Mouse (Mus musculus) regulatory T cell (primary cell): ENCODE data around the gene Gm49384.

Experiments used
- in situ Hi-C: fragments of 300-600 bp; cut with MboI, MseI; formaldehyde crosslinking; loops from one replicate; pipeline ENCODE4 v1.15.1; 2025; ENCODE audit warnings: high pct_unique_total_duplicates

The Gm49384 gene

DNA sequence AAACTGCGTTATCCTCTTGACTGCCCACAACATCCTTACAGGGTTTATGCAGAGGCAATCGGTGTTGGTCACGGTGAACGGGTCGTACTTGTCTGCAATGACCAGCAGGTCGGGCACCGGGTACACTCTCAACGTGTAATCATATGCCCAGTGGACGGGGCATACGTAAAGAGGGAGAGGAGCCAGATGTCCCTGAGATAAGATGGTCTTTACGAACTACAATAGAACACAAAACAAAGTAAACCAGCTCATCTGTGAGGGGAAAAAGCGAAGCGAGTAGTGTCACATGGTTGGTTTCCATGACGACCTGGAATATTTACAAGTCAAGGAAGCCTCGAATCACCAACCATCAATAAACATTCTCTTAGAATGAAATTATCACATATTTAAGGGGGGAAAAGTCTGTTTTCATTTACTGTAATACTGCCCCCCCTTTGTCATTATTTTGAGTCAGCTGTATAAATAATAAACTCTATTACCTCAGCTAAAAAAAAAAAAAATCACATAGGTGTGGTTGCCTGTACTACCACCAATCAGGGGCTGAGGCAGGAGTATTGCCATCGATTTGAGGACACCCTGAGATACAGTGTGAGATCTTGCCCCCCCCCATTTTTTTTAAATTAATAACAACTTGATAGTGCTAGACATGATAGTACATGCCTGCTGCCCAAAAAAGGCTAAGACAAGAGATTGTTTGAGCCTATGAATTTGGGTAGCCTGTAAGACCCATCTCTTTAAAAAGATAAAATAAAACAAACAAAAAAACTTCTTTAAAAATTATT lies at the start of gene Gm49384:
Gene Gm49384 (minus strand): TSS at position 216 of the 782 bp plus-strand sequence.
- in situ Hi-C loops, result no loop called here

DNA sequence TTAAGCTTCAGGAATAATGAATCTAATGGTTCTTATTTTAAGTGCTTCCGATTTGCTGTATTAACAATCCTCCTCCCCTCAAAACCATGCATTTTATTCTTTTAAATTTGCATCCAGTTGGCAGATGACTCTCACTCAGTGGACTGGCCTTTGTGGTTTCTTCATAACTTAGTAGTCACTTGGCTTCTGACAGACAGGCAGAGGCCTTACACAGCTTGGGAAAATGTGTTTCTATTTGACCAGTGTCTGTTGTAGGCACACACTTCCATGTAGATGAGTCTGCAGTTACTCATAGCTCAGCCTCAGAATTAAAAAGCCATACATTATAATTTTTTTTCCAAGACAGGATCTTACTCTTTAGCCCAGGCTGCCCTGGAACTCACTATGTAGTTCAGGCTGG lies 49.7 kb upstream of the Gm49384 start:
- in situ Hi-C loops, result loop anchor here (5.0 kb wide), 1 partner anchor 33 kb away; no protein-coding TSS in a partner anchor

DNA sequence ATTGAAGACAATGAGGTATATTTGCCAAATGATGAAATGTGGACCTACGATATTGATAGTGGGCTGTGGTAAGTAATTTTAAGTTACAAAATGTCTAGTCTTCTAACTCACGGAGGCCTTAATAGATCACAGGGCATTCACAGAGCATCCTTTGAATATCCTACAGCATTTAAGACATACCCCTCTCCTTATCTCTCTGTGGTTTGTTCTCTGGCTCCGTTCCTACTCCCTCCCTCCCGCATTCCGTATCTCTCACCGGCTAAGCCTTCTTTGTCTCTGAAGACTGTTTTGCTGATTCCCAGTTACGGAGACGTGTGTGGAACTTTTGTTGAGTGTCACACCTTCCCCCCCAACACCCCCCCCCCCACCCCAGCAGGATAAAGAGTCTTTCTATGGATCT lies 46.7 kb upstream of the Gm49384 start:
- in situ Hi-C loops, result loop anchor here (5.0 kb wide), 1 partner anchor 37 kb away; no protein-coding TSS in a partner anchor

DNA sequence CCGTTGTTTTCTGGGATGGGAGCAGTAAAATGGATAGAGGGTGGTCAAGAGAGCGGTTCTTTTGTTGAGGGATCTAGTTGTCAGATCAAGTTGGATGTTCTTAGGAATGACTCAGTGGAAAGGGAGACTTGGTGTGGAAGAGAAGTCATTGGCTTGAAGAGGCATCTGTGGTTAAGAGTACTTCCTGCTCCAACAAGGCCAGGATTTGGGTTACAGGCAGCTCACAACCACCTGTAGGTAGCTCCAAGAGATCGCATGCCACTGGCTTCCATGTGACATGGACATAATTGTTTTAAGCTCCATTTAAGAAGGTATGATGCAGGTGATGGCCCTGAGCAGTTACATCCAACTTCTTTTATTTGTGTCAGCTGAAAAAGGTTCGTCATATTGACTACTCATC lies 45.7 kb upstream of the Gm49384 start:
- in situ Hi-C loops, result loop anchor here (5.0 kb wide), 1 partner anchor 38 kb away; no protein-coding TSS in a partner anchor

DNA sequence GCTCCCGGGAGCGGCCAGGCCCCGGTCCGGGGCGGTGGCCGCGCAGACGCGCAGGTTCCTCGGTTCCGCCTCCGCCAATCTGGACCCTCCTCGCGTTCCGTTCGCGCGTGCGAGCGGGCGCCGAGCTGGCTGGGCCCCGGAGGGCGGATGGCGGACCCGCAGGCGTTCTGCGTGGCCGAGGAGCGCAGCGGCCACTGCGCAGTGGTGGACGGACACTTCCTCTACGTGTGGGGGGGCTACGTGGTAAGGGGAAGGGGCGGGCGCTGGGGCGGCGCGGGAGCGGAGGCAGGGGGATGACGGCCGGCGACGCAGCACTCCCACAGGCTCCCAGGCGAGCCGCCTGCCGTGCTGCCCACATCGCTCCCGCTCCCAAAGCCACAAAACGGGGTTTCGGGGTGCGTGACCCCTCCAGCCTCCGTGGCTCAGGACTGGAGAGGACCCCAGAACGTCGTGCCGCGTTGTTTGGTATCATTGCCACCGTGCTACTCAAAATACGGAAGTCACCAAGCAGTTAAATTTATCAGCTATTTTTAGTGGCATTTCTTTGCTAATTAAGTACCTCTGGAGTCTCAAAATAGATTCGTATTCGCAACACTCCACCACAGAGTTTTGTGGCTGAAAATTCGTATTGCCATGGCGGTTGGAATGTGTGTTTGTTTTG lies 37.8 kb upstream of the Gm49384 start:
- in situ Hi-C loops, result no loop called here

DNA sequence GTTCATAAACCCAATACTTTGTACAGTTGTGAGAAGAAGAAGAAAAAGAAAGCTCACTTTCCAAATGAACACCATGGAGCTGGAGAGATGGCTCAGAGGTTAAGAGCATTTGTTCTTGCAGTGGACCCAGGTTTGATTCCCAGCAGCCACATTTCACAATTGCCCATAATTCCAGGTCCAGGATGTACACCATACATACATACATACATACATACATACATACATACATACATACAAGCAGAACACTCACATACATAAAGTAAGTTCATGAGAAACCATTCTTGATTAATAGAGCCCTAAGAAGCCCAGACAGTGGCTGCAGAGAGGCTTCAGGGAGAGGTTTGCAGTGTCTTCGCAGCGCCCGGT lies 37.3 kb upstream of the Gm49384 start:
- in situ Hi-C loops, result no loop called here

DNA sequence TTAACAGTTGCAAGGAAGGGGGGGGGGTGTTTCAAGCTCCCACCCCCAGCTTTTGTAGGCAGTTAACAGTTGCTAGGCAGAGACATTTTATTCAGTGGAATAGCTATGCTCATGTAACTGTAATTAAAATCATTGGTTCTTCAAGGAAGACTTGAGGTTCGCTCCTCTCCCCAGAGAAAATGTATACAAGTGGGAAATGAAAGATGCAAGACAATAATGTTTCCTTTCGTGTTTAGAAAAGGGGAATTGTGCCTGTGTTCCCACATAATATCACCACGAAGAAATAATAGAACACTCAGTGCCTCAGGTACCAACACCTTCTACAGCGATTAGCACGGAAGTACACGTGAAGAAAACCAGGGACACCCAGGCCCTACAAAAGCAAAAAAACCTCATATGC lies 36.8 kb upstream of the Gm49384 start, which contains the start of gene Klhdc1:
Gene Klhdc1 (plus strand): TSS at position 301 of the 400 bp plus-strand sequence.
- in situ Hi-C loops, result no loop called here

DNA sequence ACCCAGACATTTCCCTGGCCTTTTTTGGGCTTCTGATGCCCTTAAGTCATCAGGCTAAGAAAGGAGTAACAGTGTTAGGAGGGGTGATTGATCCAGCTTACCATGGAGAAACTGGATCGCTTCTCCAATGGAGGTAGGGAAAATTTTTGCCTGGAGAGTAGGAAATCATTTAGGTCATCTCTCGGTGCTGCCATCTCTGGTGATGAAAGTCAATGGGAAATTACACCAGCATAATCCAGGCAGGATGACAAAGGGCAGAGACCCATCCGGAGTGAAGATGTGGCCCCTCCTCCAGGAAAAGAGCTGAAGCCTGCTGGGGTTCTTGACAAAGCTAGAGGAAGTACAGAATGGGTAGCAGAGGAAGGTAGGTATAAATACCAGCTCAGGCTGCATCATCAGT lies 34.2 kb upstream of the Gm49384 start:
- in situ Hi-C loops, result loop anchor here (10.0 kb wide), 1 partner anchor 47 kb away; no protein-coding TSS in a partner anchor

DNA sequence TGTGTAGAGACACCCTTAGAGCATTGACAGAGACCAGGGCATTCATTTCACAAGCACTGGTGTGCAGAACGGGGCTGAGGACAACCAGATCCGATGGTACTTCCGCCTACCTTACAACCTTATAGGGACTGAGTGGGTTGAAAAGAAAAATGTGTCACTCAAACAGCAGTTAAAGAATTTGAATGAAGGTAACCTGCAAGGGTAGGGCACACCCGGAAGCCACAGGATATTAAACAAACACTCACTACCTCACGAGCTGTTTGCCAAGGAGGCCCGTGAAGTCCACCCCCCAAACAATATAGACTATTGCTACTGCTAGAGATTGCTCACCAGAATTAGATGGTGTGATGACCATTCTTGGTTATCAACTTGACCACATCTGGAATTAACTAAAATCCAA lies 31.7 kb upstream of the Gm49384 start:
- in situ Hi-C loops, result loop anchor here (10.0 kb wide), 1 partner anchor 49 kb away; no protein-coding TSS in a partner anchor

DNA sequence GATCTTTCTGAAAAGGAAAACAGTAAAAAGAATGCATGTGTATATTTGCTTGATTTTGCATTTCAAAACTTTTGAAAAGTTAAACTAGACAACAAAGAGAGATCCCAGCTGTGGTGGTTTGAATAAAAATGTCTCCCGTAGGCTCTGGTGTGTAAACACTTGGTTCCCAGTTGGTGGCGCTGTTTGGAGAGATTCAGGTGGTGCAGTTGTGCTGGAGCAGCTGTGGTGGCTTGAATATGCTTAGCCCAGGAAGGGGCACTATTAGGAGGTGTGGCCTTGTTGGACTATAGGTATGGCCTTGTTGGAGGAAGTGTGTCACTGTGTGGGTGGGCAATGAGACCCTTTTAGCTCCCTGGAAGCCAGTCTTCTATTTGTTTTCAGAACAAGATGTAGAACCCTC lies 25.2 kb upstream of the Gm49384 start:
- in situ Hi-C loops, result no loop called here

DNA sequence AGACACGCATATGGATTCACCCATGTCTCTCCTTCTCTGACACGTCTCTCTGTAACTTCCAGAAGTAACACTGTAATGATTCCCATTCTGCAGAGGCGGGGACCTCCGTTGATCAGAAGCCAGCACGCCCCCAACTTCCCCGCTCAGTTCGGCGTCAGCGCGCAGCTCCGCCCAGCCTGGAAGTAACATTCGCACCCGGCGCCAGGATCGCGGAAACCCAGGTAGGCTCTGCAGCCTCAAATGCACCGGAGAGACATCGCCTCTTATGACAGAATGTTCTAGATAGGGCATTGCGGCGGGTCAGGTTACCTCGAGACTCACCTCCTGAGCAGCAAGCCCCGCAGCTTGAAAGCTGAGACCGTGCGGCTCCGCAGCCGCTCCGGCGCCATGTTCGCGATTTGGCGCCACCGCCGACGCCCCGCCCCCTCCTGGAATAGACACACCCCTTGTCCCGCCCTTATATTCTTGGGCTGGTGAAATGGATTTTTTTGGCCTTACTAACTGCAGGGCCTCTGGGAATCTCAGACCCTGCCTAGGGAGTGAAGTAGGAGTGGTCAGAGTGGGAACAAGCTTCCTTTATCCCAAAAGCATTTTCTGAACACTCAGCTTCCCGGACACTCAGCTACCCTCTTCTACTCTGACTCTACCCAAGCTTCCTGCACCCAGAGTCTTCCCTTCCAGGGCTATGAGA lies 23.9 kb upstream of the Gm49384 start, which contains the start of gene Pole2:
Gene Pole2 (minus strand): TSS at position 420 of the 691 bp plus-strand sequence.
- in situ Hi-C loops, result no loop called here

DNA sequence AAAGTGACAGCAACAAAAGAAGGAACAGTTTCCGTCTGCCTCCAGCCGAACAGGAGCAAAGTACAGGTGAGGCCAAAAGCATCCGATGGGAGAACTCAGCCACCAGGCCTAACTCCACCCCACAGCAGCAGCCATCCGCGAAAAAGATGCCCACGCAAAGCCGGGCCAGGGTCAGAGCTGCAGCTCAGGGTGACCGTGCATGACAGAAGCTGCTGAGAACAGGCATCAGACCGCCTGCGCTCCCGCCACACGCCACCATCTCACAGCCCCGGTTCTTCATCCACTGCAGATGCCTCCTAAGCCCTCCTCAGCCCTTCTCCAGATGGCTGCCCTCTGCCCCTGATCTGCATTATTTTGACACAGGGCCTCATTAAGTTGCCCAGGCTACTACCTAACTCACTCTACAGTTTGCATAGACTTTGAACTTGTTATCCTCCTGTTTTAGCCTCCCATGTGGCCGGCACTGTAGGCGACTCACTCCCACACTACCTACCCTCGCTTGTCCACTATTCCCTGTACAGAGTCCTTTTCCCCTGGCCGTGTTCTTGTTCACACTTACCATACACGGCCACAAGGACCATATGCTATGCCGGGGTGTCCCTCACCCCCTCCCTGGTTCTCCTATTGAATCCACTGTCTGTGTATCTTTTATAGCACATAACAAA lies 16.7 kb upstream of the Gm49384 start:
- in situ Hi-C loops, result no loop called here

DNA sequence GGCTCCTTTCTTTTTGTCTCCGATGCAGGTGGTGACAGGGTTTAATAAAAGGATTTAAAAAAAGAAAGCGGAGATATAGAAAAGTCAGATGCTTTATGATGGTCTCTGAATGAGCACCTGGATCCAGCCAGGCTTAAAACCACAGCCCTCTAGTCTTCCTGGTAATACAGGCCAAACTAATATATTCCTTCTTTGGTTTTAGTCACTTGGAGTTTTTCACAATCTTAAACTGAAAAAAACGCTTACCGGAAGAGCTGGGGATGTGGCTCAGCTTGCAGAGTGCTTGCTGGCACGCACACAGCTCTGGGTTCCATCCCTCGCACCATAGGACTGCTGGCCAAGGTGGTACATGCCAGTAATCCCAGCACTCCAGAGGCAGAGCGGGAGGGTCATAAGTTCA lies 12.5 kb upstream of the Gm49384 start:
- in situ Hi-C loops, result loop anchor here (10.0 kb wide), 1 partner anchor 88 kb away; no protein-coding TSS in a partner anchor

DNA sequence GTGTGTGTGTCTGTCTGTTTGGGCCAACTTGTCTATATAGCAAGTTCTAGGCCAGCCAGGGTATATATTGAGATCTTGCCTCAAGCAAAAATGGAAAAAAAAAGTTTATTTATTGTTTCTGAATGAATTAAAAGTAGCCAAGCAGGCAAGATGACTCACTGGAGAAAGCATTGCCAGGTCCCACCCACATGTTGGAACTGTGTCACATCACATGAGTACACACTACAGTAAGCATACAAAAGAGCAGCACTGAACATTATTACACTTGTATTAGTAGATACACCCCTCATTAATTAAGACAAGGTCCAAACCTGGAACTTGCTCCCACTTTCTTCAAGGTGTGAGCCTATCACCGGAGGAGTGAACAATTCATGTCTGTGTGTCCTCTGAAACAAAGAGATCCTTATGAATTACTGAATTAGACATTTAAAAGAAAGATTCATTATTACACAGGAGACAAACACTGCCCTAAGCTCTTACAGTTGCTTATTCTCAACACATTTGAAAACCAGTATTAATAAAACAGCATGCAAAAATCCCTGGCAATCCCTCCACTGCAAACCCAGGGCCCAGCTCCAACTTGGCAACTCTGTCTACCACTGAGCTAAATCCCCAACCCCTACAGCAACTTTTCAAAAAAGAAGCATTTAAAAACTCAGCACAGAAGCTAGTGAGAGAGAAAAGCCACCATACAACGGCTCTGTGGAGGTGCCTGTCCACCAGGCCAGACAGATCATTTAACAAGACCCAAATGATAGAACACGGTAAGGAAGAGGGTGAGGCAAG lies 11.1 kb upstream of the Gm49384 start:
- in situ Hi-C loops, result loop anchor here (10.0 kb wide), 1 partner anchor 90 kb away; no protein-coding TSS in a partner anchor

DNA sequence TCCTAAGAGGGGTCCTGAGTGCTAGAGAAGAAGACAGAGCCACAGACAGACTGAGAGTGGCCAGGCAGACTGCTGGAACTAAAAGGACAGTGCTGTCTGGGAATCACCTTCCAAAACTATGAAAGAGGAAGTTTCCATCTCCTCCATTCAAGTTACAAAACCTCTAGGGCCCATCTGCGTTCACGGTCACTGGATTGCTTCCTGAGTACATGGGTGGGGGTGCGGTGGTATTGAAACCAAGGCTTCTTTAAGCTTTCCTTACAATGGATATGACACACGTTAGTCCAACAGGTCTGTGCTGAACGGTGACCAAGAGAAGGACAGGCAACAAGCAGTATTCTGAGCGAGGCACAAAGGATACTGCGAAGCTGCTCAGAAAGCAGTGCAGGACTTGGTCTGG lies 10.3 kb upstream of the Gm49384 start:
- in situ Hi-C loops, result loop anchor here (10.0 kb wide), 1 partner anchor 90 kb away; no protein-coding TSS in a partner anchor

DNA sequence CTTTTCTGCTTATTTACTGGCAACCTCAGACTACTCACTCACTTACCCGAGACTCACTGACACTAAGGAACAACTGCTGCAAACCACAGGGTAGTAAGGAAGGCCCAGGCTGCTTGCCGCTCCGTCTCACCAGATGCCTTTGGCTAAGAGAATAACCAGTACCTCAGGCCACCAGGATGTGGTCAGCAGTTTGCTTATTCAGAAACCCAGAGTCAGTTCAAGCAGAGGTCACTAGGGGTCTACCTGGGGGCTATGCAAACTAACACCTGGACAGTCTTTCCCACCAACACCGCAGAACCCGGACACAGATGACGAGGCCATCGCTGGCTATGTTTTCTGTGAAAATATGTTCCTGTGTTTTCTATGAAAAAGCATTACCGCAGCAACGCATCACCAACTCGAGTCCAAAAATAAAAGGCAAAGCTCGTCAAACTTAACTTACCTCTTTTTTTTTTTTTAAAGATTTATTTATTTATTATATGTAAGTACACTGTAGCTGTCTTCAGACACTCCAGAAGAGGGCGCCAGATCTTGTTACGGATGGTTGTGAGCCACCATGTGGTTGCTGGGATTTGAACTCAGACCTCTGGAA lies 9.2 kb upstream of the Gm49384 start:
- in situ Hi-C loops, result loop anchor here (10.0 kb wide), 1 partner anchor 92 kb away; no protein-coding TSS in a partner anchor

DNA sequence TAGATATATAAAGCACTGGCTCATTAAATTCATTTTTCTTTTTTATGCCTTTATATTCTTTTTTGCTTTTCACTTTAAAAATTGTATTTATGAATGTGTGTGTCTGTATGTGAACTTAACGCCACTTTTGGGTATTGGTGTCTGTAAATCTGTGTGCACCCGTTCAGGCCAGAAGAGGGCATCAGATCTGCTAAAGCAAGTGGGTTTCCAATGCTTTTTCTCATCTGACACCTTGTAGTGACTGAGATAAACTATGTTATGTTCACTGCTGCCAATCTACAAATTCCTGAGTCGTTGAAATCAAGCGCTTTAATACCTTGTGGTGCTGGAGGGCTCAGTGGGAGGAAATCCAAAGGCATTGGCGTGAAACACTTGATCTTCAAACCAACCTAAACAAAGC lies 7.0 kb upstream of the Gm49384 start:
- in situ Hi-C loops, result loop anchor here (10.0 kb wide), 1 partner anchor 94 kb away; no protein-coding TSS in a partner anchor

DNA sequence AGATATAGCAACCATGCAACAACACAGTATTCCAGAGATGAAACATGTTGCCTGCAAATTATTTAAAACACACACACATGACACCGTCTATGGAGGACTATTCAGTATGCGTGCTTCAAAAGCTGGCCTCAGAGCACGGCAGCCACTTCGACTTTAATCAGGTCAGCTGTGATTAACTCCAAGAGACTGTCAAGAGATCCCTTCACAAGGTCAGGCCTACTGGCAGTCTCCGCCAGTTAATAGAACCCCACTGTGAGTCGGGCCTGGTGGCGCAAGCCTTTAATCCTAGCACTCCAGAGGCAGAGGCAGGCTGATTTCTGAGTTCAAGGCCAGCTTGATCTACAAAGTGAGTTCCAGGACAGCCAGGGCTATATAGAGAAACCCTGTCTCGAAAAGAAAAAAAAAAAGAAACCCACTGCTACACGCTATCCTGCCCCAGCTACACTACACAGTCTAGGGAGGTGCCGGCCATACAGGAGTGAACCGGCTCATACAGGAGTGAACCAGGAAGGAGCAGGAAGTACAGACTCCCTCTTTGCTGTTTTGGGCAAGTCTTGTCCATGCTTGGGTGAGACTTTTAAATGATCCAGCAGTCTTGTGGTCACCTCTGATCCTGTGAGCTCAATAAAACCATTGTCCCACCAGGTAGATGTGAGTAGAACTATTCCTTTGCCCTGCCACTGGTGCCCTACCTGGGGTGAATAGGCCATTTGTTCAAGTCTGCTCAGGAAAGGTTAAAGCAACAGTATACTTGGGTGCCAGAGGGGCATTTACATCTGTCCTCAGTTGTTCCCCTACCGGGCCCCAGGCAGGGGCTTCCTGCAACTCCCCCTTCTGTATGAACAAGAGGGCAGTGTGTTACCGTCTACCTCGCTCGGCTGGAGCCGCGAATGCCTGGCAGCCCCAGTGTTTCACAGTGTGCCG lies 6.3 kb upstream of the Gm49384 start:
- in situ Hi-C loops, result loop anchor here (10.0 kb wide), 1 partner anchor 94 kb away; no protein-coding TSS in a partner anchor

DNA sequence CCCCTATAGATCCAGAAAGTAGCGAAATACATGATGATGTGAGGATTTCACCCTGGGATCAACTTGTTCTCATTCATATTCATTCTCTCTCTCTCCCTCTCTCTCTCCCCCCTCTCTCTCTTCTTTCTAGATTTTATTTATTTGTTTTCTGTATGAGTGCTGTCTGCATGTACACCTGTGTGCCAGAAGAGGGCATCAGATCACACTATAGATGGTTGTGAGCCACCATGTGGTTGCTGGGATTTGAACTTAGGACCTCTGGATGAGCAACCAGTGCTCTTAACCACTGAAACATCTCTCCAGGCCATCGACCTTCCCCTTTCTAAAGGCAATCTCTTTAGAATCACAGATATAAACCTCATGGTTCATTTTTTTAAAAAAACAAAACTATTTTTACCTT lies 4.5 kb upstream of the Gm49384 start:
- in situ Hi-C loops, result loop anchor here (5.0 kb wide), 1 partner anchor 384 kb away; no protein-coding TSS in a partner anchor
